Mouse (Mus musculus) liver, adult 2 months (tissue): ENCODE measurements at regions not wholly inside any gene's neighbourhood (a gene's known extent, or its start where the extent isn't known, plus 50 kb on each side); places are given as distances from the start of the nearest gene placed in this dataset.

Experiments used
- DNase-seq: peaks from one replicate; pipeline ENCODE4 v3.0.0-alpha.2; 2011; ENCODE audit warnings: low read depth, low spot score; ENCODE audit errors: extremely low read depth
- H3K27ac ChIP-seq: fragments of 200-500 bp; replicated peaks from 2 replicates; pipeline ENCODE4 v1.5.1; 2012; ENCODE audit warnings: low read depth, mild to moderate bottlenecking, control low read depth, inconsistent platforms, low read length; ENCODE audit not compliant: insufficient read depth
- H3K27me3 ChIP-seq: fragments of 200-500 bp; 2 replicates; pipeline ENCODE4 v1.6.1; 2012; ENCODE audit warnings: mild to moderate bottlenecking, moderate library complexity, low read length, inconsistent platforms; ENCODE audit not compliant: control insufficient read depth, insufficient read depth
- H3K36me3 ChIP-seq: fragments of 200-500 bp; 2 replicates; pipeline ENCODE4 v1.6.1; 2012; ENCODE audit warnings: low read length, inconsistent platforms; ENCODE audit not compliant: control insufficient read depth, insufficient read depth
- H3K4me1 ChIP-seq: fragments of 200-500 bp; 2 replicates; pipeline ENCODE4 v1.6.1; 2011; ENCODE audit warnings: low read length; ENCODE audit not compliant: control insufficient read depth, insufficient read depth
- H3K4me3 ChIP-seq: fragments of 200-500 bp; 2 replicates; pipeline ENCODE4 v1.5.1; 2011; ENCODE audit warnings: low read depth, mild to moderate bottlenecking, control low read depth, low read length, moderate library complexity; ENCODE audit not compliant: insufficient read depth
- H3K79me2 ChIP-seq: fragments of 200-500 bp; 2 replicates; pipeline ENCODE4 v1.6.1; 2012; ENCODE audit warnings: inconsistent platforms, mild to moderate bottlenecking, low read length, moderate library complexity; ENCODE audit not compliant: control insufficient read depth, insufficient read depth
- H3K9ac ChIP-seq: fragments of 200-500 bp; 2 replicates; pipeline ENCODE4 v1.6.1; 2012; ENCODE audit warnings: low read depth, mild to moderate bottlenecking, control low read depth, inconsistent platforms, low read length
- CTCF ChIP-seq: fragments of 200-500 bp; IDR thresholded peaks from 2 replicates; pipeline ENCODE4 v1.5.1; 2011; ENCODE audit warnings: low read depth, low read length, control low read depth
- POLR2A ChIP-seq: fragments of 200-500 bp; IDR thresholded peaks from 2 replicates; pipeline ENCODE4 v1.6.1; 2011; ENCODE audit warnings: low read length, control low read depth; ENCODE audit not compliant: insufficient read depth; ENCODE audit errors: extremely low read depth
- WGBS: fragments of 180-500 bp; shearing (Covaris S2); methylation state at CpG from one replicate; pipeline ENCODE4 v1.1.7; 2018; 5-methylcytosine and 5-hydroxymethylcytosine counted together

DNA sequence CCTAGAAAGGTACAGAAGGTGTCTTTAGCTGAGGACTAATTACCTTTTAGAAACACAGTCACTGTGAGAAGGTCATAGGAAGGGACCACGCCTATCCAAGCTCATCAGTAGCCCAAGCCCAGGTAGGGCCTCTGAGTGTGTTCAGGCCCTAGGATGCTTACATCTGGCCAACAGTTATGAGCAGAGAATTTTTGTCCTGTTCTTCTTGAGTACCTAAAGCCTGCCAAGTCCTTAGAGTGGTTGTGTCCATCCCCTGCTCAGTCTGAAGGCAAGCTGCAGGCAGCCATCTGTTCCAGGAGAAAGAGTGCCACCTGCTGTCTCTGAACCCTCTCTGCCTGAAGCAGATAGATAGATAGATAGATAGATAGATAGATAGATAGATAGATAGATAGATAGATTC lies 100.3 kb upstream of the Xcl1 start:
- WGBS = 88% methylated on average over 1 of the region's 1 CpGs
- DNase-seq = peak; percentile 3

GRCm38 (mm10) chr1:165020960-165021563 lies 85.7 kb upstream of the Xcl1 start:
- no peak for TF ChIP-seq CTCF
- no peak for TF ChIP-seq POLR2A
- DNase-seq = no peak
- 0 out of 2 replicates have a peak, but pooled peaks cover 2% of the 10 kb centered on the region for H3K27me3 ChIP-seq
- no peak overlapping the region for H3K9ac ChIP-seq
- H3K79me2 ChIP-seq = no peaks in the 10 kb centered on the region
- no peak overlapping the region for H3K4me3 ChIP-seq
- no peaks in the 10 kb centered on the region for H3K36me3 ChIP-seq
- WGBS = 72% methylated on average over 10 of the region's 10 CpGs
- H3K4me1 ChIP-seq = peaks cover 5% of the 10 kb centered on the region; the same call in 1 of the 2 replicates
- H3K27ac ChIP-seq = no peak overlapping the region

More for the DNA sequence above, 100.3 kb upstream of the Xcl1 start:
- Histone ChIP-seq H3K27ac (no peak overlapping the region), H3K36me3 (no peaks in the 10 kb centered on the region), H3K9ac (no peak overlapping the region), H3K4me1 (no peaks in the 10 kb centered on the region), H3K4me3 (no peak overlapping the region), H3K79me2 (no peaks in the 10 kb centered on the region), H3K27me3 (no peaks in the 10 kb centered on the region)
- TF ChIP-seq POLR2A (no peak), CTCF (peak; percentile 50)

DNA sequence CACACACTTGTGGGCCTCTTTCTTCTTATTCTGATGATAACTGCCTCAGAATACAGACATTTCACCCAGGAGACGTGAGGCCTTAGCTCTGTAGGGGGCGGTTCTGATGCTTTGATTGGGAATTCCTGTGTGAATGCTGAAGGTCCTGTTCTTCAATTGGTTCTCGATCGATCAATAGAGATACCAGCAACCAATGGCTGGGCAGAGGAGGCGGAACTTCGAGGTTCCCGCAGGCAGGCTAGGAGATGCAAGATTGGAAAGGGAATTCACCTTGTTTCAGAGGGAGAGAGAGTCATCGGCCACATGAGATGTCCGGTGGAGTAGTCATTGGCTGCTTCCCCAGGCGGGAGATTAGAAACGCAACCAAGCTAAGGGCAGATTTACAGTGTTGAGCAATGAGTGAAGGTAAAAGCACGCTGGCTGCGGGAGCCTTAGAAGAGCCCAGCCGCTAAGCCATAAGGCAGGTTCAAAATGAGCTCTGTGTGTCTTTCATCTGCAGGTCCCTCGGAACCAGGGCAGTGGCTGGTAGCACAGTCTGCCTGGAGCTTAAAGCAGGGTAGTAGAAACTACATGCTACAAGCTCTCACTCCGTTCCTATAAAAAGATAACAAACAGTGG lies 83.5 kb upstream of the Xcl1 start:
- no peak overlapping the region for H3K4me3 ChIP-seq
- DNase-seq = peak; percentile 39

DNA sequence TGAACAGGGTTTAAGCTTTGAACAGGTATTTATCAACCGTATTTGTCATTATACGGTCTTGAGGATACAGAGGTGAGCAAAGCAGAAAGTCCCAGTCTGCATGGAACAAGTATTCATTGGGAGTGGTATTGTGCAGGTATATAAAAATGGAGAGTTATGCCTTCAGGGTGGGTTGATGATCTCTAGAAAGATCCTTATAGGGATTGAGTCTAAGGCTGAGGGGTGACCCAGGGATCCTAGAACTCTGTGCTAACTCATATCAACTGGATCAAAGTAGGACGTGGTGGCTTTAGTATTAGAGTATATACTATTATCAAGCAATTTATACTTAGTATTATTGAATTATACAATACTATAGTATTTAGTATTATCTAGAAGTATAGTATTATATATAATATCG lies 82.9 kb upstream of the Xcl1 start:
- no peaks in the 10 kb centered on the region for H3K36me3 ChIP-seq
- TF ChIP-seq POLR2A (no peak), CTCF (no peak)
- no peak overlapping the region for H3K9ac ChIP-seq
- no peak overlapping the region for H3K27ac ChIP-seq
- no peak for DNase-seq
- H3K4me1 ChIP-seq = peaks cover 5% of the 10 kb centered on the region; the same call in 1 of the 2 replicates
- H3K79me2 ChIP-seq = no peaks in the 10 kb centered on the region
- 0 out of 2 replicates have a peak, but pooled peaks cover 2% of the 10 kb centered on the region for H3K27me3 ChIP-seq
- WGBS = 90% methylated on average over 4 of the region's 4 CpGs
- no peak overlapping the region for H3K4me3 ChIP-seq

More for the DNA sequence above, 83.5 kb upstream of the Xcl1 start:
- WGBS = 18% methylated on average over 16 of the region's 16 CpGs
- Histone ChIP-seq H3K79me2 (no peaks in the 10 kb centered on the region), H3K27ac (no peak overlapping the region), H3K27me3 (0 out of 2 replicates have a peak, but pooled peaks cover 2% of the 10 kb centered on the region), H3K9ac (no peak overlapping the region), H3K36me3 (no peaks in the 10 kb centered on the region), H3K4me1 (peaks cover 5% of the 10 kb centered on the region; the same call in 1 of the 2 replicates)
- TF ChIP-seq CTCF = no peak

GRCm38 (mm10) chr1:165017793-165018192 lies 82.5 kb upstream of the Xcl1 start:
- no peak for DNase-seq
- no peak overlapping the region for H3K9ac ChIP-seq
- 94% methylated on average over 6 of the region's 6 CpGs for WGBS
- no peak overlapping the region for H3K4me3 ChIP-seq
- H3K36me3 ChIP-seq = no peaks in the 10 kb centered on the region
- H3K79me2 ChIP-seq = no peaks in the 10 kb centered on the region
- H3K27me3 ChIP-seq = 0 out of 2 replicates have a peak, but pooled peaks cover 2% of the 10 kb centered on the region
- no peak overlapping the region for H3K27ac ChIP-seq
- TF ChIP-seq POLR2A (no peak), CTCF (no peak)
- H3K4me1 ChIP-seq = peaks cover 5% of the 10 kb centered on the region; the same call in 1 of the 2 replicates

GRCm38 (mm10) chr1:165014328-165014727 lies 79.0 kb upstream of the Xcl1 start:
- H3K9ac ChIP-seq = no peak overlapping the region
- TF ChIP-seq POLR2A (no peak), CTCF (no peak)
- H3K36me3 ChIP-seq = no peaks in the 10 kb centered on the region
- no peak overlapping the region for H3K4me3 ChIP-seq
- H3K4me1 ChIP-seq = peaks cover 5% of the 10 kb centered on the region; the same call in 1 of the 2 replicates
- DNase-seq = no peak
- H3K27me3 ChIP-seq = no peaks in the 10 kb centered on the region
- no peak overlapping the region for H3K27ac ChIP-seq
- 37% methylated on average over 1 of the region's 1 CpGs for WGBS
- H3K79me2 ChIP-seq = no peaks in the 10 kb centered on the region
